Mouse (Mus musculus) hindbrain, embryonic 14.5 days (tissue): ENCODE measurements around the gene Stxbp3. TPM values are rescaled to one million over a fixed set of nuclear protein-coding genes. Genes with fewer than 3 reads are reported as not detected.
A peak's percentile ranks its signal among the peaks of the same experiment; 100 is the strongest.

Source experiments
- ATAC-seq: fragments of 200-750 bp; cut with Nextera tagmentation; 2 replicates; pipeline ENCODE4 v1.8.0; 2017; ENCODE audit warnings: moderate number of reproducible peaks, mild to moderate bottlenecking, moderate TSS enrichment, moderate library complexity; ENCODE audit not compliant: low FRiP score
- DNase-seq: peaks from one replicate; pipeline ENCODE4 v3.0.0-alpha.2; 2015; ENCODE audit warnings: low spot score
- H3K27ac ChIP-seq: fragments of 300-500 bp; sonication (generic); 2 replicates; pipeline ENCODE4 v1.5.1; 2014; ENCODE audit warnings: mild to moderate bottlenecking, moderate library complexity
- H3K27me3 ChIP-seq: fragments of 300-500 bp; sonication (generic); 2 replicates; pipeline ENCODE4 v1.6.1; 2014; ENCODE audit warnings: mild to moderate bottlenecking, low read length, mixed read lengths; ENCODE audit not compliant: control insufficient read depth, insufficient read depth
- H3K36me3 ChIP-seq: fragments of 300-500 bp; sonication (generic); replicated peaks from 2 replicates; pipeline ENCODE4 v1.6.1; 2014; ENCODE audit not compliant: control insufficient read depth, insufficient read depth
- H3K4me1 ChIP-seq: fragments of 300-500 bp; sonication (generic); replicated peaks from 2 replicates; pipeline ENCODE4 v1.6.1; 2014; ENCODE audit warnings: antibody characterized with exemption, low read length, mixed read lengths; ENCODE audit not compliant: control insufficient read depth, insufficient read depth
- H3K4me2 ChIP-seq: fragments of 300-500 bp; sonication (generic); replicated peaks from 2 replicates; pipeline ENCODE4 v1.6.1; 2014; ENCODE audit warnings: mild to moderate bottlenecking, moderate library complexity
- H3K4me3 ChIP-seq: fragments of 300-500 bp; sonication (generic); replicated peaks from 2 replicates; pipeline ENCODE4 v1.5.1; 2014; ENCODE audit warnings: mild to moderate bottlenecking, low read length
- H3K9ac ChIP-seq: fragments of 300-500 bp; sonication (generic); 2 replicates; pipeline ENCODE4 v1.6.1; 2014
- H3K9me3 ChIP-seq: fragments of 300-500 bp; sonication (generic); 2 replicates; pipeline ENCODE4 v1.6.1; 2016; ENCODE audit warnings: low read length; ENCODE audit not compliant: control insufficient read depth
- WGBS: fragments of 180-500 bp; shearing (Covaris S2); extraction: QIAGEN DNeasy Blood & Tissue Kit; methylation state at CpG from one replicate; pipeline ENCODE4 v1.1.7; 2014; 5-methylcytosine and 5-hydroxymethylcytosine counted together
- polyA plus RNA-seq: library from polyadenylated mRNA; unstranded; fragments of >200 nt; fragmentation: Nextera tagmentation; extraction: Ambion mirVana; gene quantifications from 2 replicates; pipeline ENCODE4 v1.2.1, GENCODE M21; 2014

The Stxbp3 gene
- polyA plus RNA-seq, 1 experiment from 2014 or later, result 14.5 TPM

DNA sequence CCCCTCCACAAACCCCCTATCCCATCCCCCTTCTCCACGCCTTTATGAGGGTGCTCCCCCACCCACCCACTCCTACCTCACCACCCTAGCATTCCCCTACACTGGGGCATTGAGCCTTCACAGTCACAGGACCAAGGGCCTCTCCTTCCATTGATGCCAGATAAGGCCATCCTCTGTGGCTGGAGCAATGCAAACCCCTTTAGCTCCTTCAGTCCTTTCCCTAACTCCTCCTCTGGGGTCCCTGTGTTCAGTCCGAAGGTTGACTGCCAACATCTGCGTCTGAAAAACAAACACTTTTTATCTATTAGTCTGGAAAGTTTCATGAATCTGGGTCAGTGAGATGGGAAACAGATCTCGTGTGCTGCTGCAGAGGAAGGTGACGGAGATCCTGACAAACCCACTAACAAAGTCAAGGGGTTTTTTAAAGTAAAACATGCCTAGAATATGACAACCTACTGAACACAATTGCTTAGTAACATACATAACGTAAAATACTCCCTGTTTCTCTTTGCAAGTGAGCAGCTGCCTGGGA lies 57.9 kb downstream of the Stxbp3 start:
- Histone ChIP-seq H3K27ac (no peak overlapping the region), H3K4me3 (no peak overlapping the region), H3K36me3 (no peaks in the 10 kb centered on the region), H3K9me3 (peaks cover 4% of the 10 kb centered on the region; the same call in 1 of the 2 replicates), H3K27me3 (no peaks in the 10 kb centered on the region), H3K9ac (no peak overlapping the region), H3K4me1 (no peaks in the 10 kb centered on the region), H3K4me2 (no peak overlapping the region)
- ATAC-seq (no peak), DNase-seq (no peak)
- 83% methylated on average over 6 of the region's 6 CpGs for WGBS

DNA sequence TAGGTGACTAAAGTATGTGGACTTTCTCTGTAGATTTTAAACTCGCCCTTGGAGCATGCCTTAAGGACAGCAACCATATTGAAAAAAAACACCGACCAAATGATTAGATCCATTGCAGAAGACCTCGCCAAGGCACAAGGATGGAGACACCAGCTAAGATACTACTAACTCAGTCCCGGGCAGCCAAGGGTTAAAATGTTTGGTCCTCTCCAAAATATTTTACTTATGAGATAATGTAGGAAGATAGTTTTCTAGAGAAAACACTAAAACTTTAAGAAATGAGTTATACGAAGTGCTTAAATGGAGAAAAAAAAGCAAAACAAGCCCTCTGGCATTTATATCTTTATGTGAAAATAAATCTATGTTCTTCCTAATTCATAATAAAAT lies 58.4 kb downstream of the Stxbp3 start:
- no peak overlapping the region for H3K4me3 ChIP-seq
- 78% methylated on average over 5 of the region's 5 CpGs for WGBS
- no peak for ATAC-seq
- H3K36me3 ChIP-seq, result no peaks in the 10 kb centered on the region
- H3K27me3 ChIP-seq, result no peaks in the 10 kb centered on the region
- no peaks in the 10 kb centered on the region for H3K4me1 ChIP-seq
- no peak for DNase-seq
- H3K9me3 ChIP-seq, result peaks cover 4% of the 10 kb centered on the region; the same call in 1 of the 2 replicates
- H3K9ac ChIP-seq, result no peak overlapping the region
- no peak overlapping the region for H3K27ac ChIP-seq
- H3K4me2 ChIP-seq, result no peak overlapping the region

DNA sequence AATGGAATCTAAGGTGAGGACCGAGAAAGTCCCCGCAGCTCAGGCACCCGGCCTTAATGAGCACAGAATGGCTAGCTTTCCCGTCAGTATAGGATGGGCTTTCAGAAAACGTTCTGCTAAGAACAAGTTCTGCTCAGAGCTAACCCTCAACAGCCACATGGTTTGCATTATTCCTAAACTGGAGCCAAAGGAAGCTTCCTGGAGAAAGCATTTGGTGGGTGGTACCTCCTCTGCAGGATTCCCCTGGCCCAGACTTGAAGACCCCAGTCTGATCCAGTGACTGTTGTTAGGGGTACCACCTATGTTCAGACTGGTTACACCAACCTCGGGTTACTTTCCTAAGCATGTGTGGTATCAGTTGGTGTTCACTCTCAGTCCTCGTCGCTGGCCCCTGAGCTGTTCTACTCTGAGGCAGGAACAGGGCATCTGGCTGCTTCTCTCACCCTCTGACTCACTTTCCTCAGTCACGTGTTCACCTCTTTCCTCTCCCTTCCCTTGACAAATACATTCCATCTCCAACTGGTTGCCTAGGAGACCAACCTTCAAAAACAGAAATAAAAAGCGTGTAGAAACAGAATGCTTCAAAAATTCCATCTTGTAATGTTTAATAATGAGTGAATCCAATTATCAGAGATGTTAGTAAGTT lies 59.0 kb downstream of the Stxbp3 start:
- DNase-seq (no peak), ATAC-seq (no peak)
- Histone ChIP-seq H3K4me2 (no peak overlapping the region), H3K4me1 (no peaks in the 10 kb centered on the region), H3K36me3 (no peaks in the 10 kb centered on the region), H3K4me3 (no peak overlapping the region), H3K27me3 (no peaks in the 10 kb centered on the region), H3K9ac (no peak overlapping the region), H3K27ac (no peak overlapping the region), H3K9me3 (peaks cover 4% of the 10 kb centered on the region; the same call in 1 of the 2 replicates)
- 57% methylated on average over 10 of the region's 10 CpGs for WGBS

DNA sequence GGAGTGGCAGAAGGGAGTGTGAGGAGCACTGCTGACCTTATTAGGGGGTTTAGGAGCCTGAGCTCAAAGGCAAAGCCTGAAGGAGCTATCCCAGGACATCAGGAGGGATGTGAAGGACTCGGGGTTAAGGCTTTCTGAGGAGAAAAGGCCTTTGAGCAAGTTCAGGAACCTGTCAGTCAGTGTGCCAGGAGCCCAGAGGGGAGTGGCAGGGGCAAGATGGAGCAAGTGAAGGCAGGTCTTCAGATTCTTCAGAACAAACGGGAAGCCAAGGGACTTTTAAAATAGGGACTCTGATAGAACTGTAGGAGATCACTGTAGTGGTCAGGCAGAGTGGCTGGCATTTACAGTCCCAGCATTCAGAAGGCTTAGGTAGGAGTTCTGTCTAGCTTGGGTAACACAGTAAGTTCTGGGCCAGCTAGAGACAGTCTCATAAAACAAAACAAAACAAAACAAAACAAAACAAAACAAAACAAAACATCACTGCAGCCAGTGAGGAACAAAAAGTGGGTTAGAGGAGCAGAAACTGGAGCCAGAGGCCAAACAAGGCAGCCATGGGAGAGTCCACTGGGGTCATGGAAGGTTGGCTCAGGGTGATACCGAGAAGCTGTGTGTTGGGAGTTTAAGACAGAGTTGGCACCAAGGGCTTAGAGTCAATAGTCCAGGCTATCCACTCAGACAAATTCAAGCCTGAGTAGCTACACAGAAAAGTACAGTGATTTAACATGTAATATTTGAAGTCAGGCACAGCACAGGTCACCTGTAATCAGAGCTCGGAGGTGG lies 61.4 kb downstream of the Stxbp3 start:
- Histone ChIP-seq H3K27me3 (no peaks in the 10 kb centered on the region), H3K4me3 (no peak overlapping the region), H3K36me3 (no peaks in the 10 kb centered on the region), H3K4me1 (no peaks in the 10 kb centered on the region), H3K9me3 (no peaks in the 10 kb centered on the region), H3K9ac (no peak overlapping the region), H3K4me2 (no peak overlapping the region), H3K27ac (no peak overlapping the region)
- WGBS, result 72% methylated on average over 4 of the region's 4 CpGs
- ATAC-seq (no peak), DNase-seq (no peak)

DNA sequence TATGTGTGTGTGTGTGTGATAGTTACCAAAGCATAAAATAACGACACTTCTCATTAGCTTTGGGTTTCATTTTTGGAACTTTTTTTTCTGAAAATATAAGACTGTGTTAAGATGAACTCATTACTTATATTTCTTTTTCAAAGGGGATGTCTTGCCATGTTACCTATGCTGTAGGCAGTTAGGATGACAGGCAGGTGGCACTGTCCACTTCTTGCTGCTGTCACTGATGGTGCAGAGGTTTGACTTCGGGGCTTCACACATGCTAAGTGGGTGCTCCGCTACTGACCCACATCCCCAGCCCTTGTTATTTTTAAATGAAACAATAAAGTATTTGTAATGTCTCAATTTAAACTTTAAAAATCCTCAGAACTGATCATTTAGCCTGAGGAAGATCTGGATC lies 67.5 kb downstream of the Stxbp3 start:
- Histone ChIP-seq H3K9me3 (no peaks in the 10 kb centered on the region), H3K9ac (no peak overlapping the region), H3K4me1 (no peaks in the 10 kb centered on the region), H3K36me3 (no peaks in the 10 kb centered on the region), H3K4me3 (no peak overlapping the region), H3K27me3 (no peaks in the 10 kb centered on the region), H3K4me2 (no peak overlapping the region), H3K27ac (no peak overlapping the region)
- ATAC-seq, result no peak
- WGBS, result 86% methylated on average over 3 of the region's 3 CpGs
- no peak for DNase-seq

DNA sequence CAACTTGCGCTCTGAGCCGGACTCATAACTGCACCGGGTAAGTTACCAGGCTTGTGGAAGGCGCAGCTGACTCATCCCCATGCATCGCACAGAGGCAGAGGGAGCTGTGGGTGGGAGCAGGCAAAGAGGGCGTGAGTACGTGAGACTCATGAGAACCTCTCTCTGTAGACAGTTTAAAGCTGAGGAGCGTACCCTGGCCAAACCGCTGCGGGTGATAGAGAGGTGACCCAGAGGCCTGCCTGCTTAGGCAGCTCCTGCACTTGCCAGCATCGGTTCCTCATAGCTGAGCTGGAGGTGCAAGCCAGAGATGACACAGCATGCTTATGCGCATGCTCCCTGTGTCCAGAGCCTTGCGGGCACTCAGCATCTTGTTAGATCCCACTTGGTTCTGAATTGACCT lies 68.1 kb downstream of the Stxbp3 start:
- 86% methylated on average over 13 of the region's 13 CpGs for WGBS
- H3K36me3 ChIP-seq, result no peaks in the 10 kb centered on the region
- no peaks in the 10 kb centered on the region for H3K27me3 ChIP-seq
- H3K4me1 ChIP-seq, result no peaks in the 10 kb centered on the region
- no peak overlapping the region for H3K9ac ChIP-seq
- H3K27ac ChIP-seq, result no peak overlapping the region
- no peak overlapping the region for H3K4me2 ChIP-seq
- no peak for ATAC-seq
- no peak overlapping the region for H3K4me3 ChIP-seq
- H3K9me3 ChIP-seq, result no peaks in the 10 kb centered on the region
- DNase-seq, result no peak

DNA sequence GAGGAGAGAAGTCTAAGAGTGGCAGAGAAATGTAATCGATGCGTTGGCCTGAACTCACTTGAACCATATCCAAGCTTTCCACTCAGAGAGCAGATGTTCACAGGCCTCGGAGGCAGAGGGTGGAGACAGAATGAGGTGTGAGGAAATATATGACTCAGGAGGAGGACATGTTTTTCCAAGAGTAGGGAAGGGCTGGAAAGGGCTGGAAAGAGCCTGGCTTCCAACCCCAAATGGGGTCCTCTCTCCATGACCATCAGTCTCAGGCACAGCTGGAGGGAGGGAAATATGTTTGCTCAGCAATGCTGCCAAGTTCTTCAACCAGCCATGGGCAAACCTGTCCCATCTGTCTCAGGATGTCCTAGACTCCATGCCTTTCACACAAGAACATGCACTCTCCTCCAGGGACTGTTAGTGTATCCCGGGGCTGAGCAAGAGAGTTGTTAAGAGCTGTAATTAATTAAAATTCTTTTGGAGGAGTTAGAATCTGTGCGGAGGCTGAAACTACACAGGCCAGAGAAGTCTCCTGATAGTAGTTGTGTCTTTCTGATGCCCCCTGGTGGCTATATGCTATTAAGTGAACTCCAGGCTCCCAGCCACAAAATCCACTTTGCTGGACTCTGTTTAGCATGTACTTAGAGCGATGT lies 69.5 kb downstream of the Stxbp3 start:
- ATAC-seq (peak; percentile 77), DNase-seq (peak; percentile 83)
- Histone ChIP-seq H3K4me2 (no peak overlapping the region), H3K27ac (no peak overlapping the region), H3K27me3 (no peaks in the 10 kb centered on the region), H3K9ac (no peak overlapping the region), H3K4me1 (no peaks in the 10 kb centered on the region), H3K36me3 (no peaks in the 10 kb centered on the region), H3K4me3 (no peak overlapping the region), H3K9me3 (no peaks in the 10 kb centered on the region)
- 38% methylated on average over 6 of the region's 6 CpGs for WGBS

DNA sequence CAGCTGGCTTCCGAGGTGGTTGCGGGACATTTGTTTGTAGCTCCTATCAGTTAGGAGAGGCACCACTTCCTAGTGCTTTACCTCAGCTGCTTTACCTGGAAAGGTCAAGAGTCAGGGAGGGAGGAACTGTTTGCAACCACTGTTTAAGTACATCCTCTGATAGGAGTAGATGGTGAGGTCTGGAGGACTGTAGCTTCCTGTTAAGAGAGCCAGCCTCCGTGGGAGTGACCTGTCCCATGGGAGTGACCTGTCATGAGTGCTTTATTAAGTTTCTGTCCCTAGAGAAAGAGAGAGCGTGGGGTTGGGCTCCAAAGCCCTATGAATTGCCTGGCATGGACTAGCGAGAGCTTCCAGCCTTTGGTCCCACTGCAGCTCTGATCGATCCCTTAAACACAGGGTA lies 70.8 kb downstream of the Stxbp3 start:
- no peak overlapping the region for H3K9ac ChIP-seq
- no peak overlapping the region for H3K4me2 ChIP-seq
- H3K36me3 ChIP-seq, result no peaks in the 10 kb centered on the region
- ATAC-seq (no peak), DNase-seq (no peak)
- no peak overlapping the region for H3K27ac ChIP-seq
- 87% methylated on average over 6 of the region's 6 CpGs for WGBS
- no peaks in the 10 kb centered on the region for H3K9me3 ChIP-seq
- H3K4me1 ChIP-seq, result no peaks in the 10 kb centered on the region
- H3K4me3 ChIP-seq, result no peak overlapping the region
- H3K27me3 ChIP-seq, result no peaks in the 10 kb centered on the region

DNA sequence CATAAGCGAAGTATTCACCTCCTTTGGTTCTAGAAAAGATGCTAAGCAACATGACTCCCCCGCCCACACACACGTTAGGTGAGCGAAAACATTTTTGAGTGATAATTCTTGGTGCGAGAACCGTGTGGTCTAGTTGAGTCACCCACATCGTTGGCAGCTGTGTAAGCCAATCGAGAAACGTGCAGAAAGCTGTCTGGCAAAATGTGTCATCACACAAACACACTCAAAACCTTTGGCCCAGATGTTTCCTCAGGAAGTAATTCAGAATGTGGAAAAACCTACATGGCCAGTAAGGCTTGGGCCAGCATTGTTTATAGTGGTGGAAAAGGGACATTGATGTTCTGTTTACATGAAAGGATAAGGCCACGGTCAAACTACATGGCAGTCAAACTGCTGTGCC lies 72.9 kb downstream of the Stxbp3 start:
- no peak overlapping the region for H3K4me3 ChIP-seq
- H3K27ac ChIP-seq, result no peak overlapping the region
- no peaks in the 10 kb centered on the region for H3K9me3 ChIP-seq
- no peak for ATAC-seq
- no peak overlapping the region for H3K9ac ChIP-seq
- H3K4me2 ChIP-seq, result no peak overlapping the region
- DNase-seq, result no peak
- H3K4me1 ChIP-seq, result no peaks in the 10 kb centered on the region
- no peaks in the 10 kb centered on the region for H3K36me3 ChIP-seq
- no peaks in the 10 kb centered on the region for H3K27me3 ChIP-seq
- 87% methylated on average over 10 of the region's 10 CpGs for WGBS
